Comparison of ENCODE assay signal across 8 mouse cellular contexts in genomic region chr1:63953229-63953883, GRCm38 (mm10).
DNase-seq lines count a peak whose midpoint lies in the region; ATAC-seq and TF ChIP-seq lines count a peak whose summit lies in the region.
"Had no signal": no experiment of that assay in that cellular context is flagged by ENCODE, and none has a peak within 500 bp of the region (broad histone marks: within the 10 kb centered on the region; RNA-seq: fewer than 3 reads in every experiment).

No protein-coding gene starts in this region.

- no peak overlapping the region for H3K4me2 ChIP-seq in midbrain, embryonic 12.5 days (replicated peaks)
- H3K4me2 ChIP-seq: liver, embryonic 15.5 days had no signal

- WGBS in midbrain, embryonic 12.5 days, result 59% methylated on average over 17 of the region's 18 CpGs

- H3K9me3 ChIP-seq in midbrain, embryonic 12.5 days, result no peaks in the 10 kb centered on the region
- H3K9me3 ChIP-seq: liver, embryonic 15.5 days had no signal

- TF ChIP-seq CTCF in gastrocnemius, adult 2 months (IDR thresholded peaks at IDR 0.05), result peak; percentile 84
- TF ChIP-seq CTCF in left cerebral cortex, adult 2 months (IDR thresholded peaks at IDR 0.05), result peak; percentile 69

- ATAC-seq in inflammation-experienced regulatory T-cells, adult 6 months, result peak; percentile 81
- peak; percentile 75 for ATAC-seq in midbrain, embryonic 12.5 days (ENCODE audit: low FRiP score, low read depth)

- peaks cover 7% of the 10 kb centered on the region; the same call in 1 of the 2 replicates for H3K4me1 ChIP-seq in midbrain, embryonic 12.5 days
- H3K4me1 ChIP-seq: liver, embryonic 15.5 days had no signal

- H3K27me3 ChIP-seq in midbrain, embryonic 12.5 days, result 0 out of 2 replicates have a peak, but pooled peaks cover 3% of the 10 kb centered on the region
- no peaks in the 10 kb centered on the region for H3K27me3 ChIP-seq in splenic B cell, adult 2 months (ENCODE audit: control insufficient read depth, insufficient read depth, low read length, poor library complexity, severe bottlenecking)
- H3K27me3 ChIP-seq: liver, embryonic 15.5 days had no signal

- H3K36me3 ChIP-seq in midbrain, embryonic 12.5 days, result no peaks in the 10 kb centered on the region
- H3K36me3 ChIP-seq in splenic B cell, adult 2 months (ENCODE audit: control insufficient read depth, insufficient read depth, low read length, poor library complexity, severe bottlenecking), result no peaks in the 10 kb centered on the region
- H3K36me3 ChIP-seq: liver, embryonic 15.5 days had no signal

- peak overlapping the region; percentile 60 for H3K27ac ChIP-seq in gastrocnemius, adult 2 months
- 0 out of 2 replicates have a peak overlapping the region, but pooled peaks have one; percentile 24 for H3K27ac ChIP-seq in left cerebral cortex, adult 2 months
- H3K27ac ChIP-seq in midbrain, embryonic 12.5 days (replicated peaks), result 0 out of 2 replicates have a peak overlapping the region, but pooled peaks have one; percentile 10
- H3K27ac ChIP-seq: liver, embryonic 15.5 days had no signal

- DNase-seq in T-cell, adult 2 months (ENCODE audit: low spot score), result peak; percentile 69
- peak; percentile 71 for DNase-seq in cerebellum, adult 9-10 months
- peak; percentile 61 for DNase-seq in gastrocnemius, adult 2 months
- peak; percentile 51 to 64 for DNase-seq in left cerebral cortex, adult 2 months (ENCODE audit: extremely low spot score in 1 of 2, low spot score in 2 of 2)
- peak; percentile 58 for DNase-seq in splenic B cell, adult 2 months (ENCODE audit: low read depth, low spot score)

- intact Hi-C loops in gastrocnemius, adult 2 months (cut with DNase I), result loop anchor here (1.0 to 10.0 kb wide), 4 partner anchors 169 to 495 kb away; partner anchors contain the start of gene Klf7
- intact Hi-C loops in left cerebral cortex, adult 2 months (cut with DNase I), result loop anchor here (1.0 to 5.0 kb wide), 5 partner anchors 169 to 493 kb away; partner anchors contain the start of genes 4933402D24Rik and Klf7

- H3K4me3 ChIP-seq in gastrocnemius, adult 2 months, result peak overlapping the region; percentile 57
- 0 out of 2 replicates have a peak overlapping the region, but pooled peaks have one; percentile 9 for H3K4me3 ChIP-seq in left cerebral cortex, adult 2 months
- H3K4me3 ChIP-seq in midbrain, embryonic 12.5 days, result no peak overlapping the region
- H3K4me3 ChIP-seq: liver, embryonic 15.5 days had no signal

- no peak overlapping the region for H3K9ac ChIP-seq in midbrain, embryonic 12.5 days (replicated peaks)
- H3K9ac ChIP-seq: liver, embryonic 15.5 days had no signal

Comparison
In these comparisons a context has a peak if more than half of its experiments do, and no peak if none do; other contexts are left out.
1. H3K27ac ChIP-seq: peak in every context shown above with its lines; median percentile 60 in gastrocnemius, adult 2 months; 24 in left cerebral cortex, adult 2 months; 10 in midbrain, embryonic 12.5 days.